Mouse (Mus musculus) liver, postnatal 0 days (tissue): ENCODE results near the gene Tmem123. TPM values are rescaled to one million over a fixed set of nuclear protein-coding genes. Genes with fewer than 3 reads are reported as not detected.

ENCODE experiments used
- ATAC-seq: fragments of 200-750 bp; cut with Nextera tagmentation; 2 replicates; pipeline ENCODE4 v1.8.0; 2017; ENCODE audit warnings: mild to moderate bottlenecking, moderate library complexity
- DNase-seq: peaks from one replicate; pipeline ENCODE4 v3.0.0-alpha.2; 2016
- H3K27ac ChIP-seq: fragments of 300-500 bp; sonication (generic); 2 replicates; pipeline ENCODE4 v1.5.1; 2014; ENCODE audit warnings: antibody characterized with exemption, moderate library complexity, mild to moderate bottlenecking, low read depth
- H3K27me3 ChIP-seq: fragments of 300-500 bp; sonication (generic); 2 replicates; pipeline ENCODE4 v1.6.1; 2014; ENCODE audit warnings: low read length, control low read depth, mixed read lengths; ENCODE audit not compliant: insufficient read depth
- H3K36me3 ChIP-seq: fragments of 300-500 bp; sonication (generic); replicated peaks from 2 replicates; pipeline ENCODE4 v1.6.1; 2014; ENCODE audit warnings: mild to moderate bottlenecking, control low read depth, low read length, moderate library complexity, mixed read lengths; ENCODE audit not compliant: insufficient read depth
- H3K4me1 ChIP-seq: fragments of 300-500 bp; sonication (generic); 2 replicates; pipeline ENCODE4 v1.6.1; 2014; ENCODE audit warnings: antibody characterized with exemption, mild to moderate bottlenecking, control low read depth; ENCODE audit not compliant: insufficient read depth
- H3K4me2 ChIP-seq: fragments of 300-500 bp; sonication (generic); 2 replicates; pipeline ENCODE4 v1.6.1; 2014; ENCODE audit warnings: low read depth, mild to moderate bottlenecking, low read length, moderate library complexity, mixed read lengths
- H3K4me3 ChIP-seq: fragments of 300-500 bp; sonication (generic); 2 replicates; pipeline ENCODE4 v1.5.1; 2014; ENCODE audit warnings: low read depth, low read length
- H3K9ac ChIP-seq: fragments of 300-500 bp; sonication (generic); replicated peaks from 2 replicates; pipeline ENCODE4 v1.6.1; 2014; ENCODE audit warnings: mild to moderate bottlenecking, moderate library complexity
- H3K9me3 ChIP-seq: fragments of 300-500 bp; sonication (generic); 2 replicates; pipeline ENCODE4 v1.6.1; 2016; ENCODE audit warnings: mild to moderate bottlenecking, control low read depth, low read length, mixed read lengths
- CTCF ChIP-seq: sonication (generic); IDR thresholded peaks from 2 replicates; pipeline ENCODE4 v1.5.1; 2016; ENCODE audit warnings: antibody characterized with exemption, low read depth
- EP300 ChIP-seq: IDR thresholded peaks from 2 replicates; pipeline ENCODE4 v1.6.1; 2016; ENCODE audit warnings: antibody characterized with exemption, low read depth, mild to moderate bottlenecking
- WGBS: fragments of 180-500 bp; shearing (Covaris S2); extraction: QIAGEN DNeasy Blood & Tissue Kit; methylation state at CpG from one replicate; pipeline ENCODE4 v1.1.7; 2014; ENCODE audit not compliant: insufficient replicate concordance; 5-methylcytosine and 5-hydroxymethylcytosine counted together
- polyA plus RNA-seq: library from polyadenylated mRNA; unstranded; fragments of >200 nt; fragmentation: Nextera tagmentation; extraction: Ambion mirVana; gene quantifications from 2 replicates; pipeline ENCODE4 v1.2.1, GENCODE M21; 2015

Gene Tmem123
- polyA plus RNA-seq, 1 experiment from 2014 or later, result 29.2 TPM

DNA sequence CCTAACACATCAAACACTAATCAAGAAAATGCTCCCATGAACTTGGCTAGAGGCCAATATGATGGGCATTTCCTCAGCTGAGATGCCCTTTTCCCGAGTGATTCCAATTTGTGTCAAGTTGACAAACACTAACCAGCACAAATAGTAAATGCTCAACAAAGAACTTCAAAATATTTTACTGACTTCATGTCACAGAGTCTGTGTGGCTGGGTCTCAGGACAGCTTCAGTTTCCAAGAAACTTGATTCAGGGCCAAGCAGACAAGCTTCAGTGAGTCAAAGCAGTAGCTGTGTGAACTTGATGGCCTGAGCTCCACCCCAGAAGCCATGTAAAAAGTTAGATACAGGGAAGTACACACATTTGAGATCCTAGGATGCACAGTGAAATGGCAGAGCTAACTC lies 19.7 kb upstream of the Tmem123 start:
- no peaks in the 10 kb centered on the region for H3K36me3 ChIP-seq
- TF ChIP-seq CTCF (no peak), EP300 (no peak)
- no peak overlapping the region for H3K9ac ChIP-seq
- no peaks in the 10 kb centered on the region for H3K4me1 ChIP-seq
- H3K9me3 ChIP-seq, result no peaks in the 10 kb centered on the region
- no peak overlapping the region for H3K27ac ChIP-seq
- H3K4me2 ChIP-seq, result no peak overlapping the region
- no peak overlapping the region for H3K4me3 ChIP-seq
- ATAC-seq (no peak), DNase-seq (no peak)
- H3K27me3 ChIP-seq, result no peaks in the 10 kb centered on the region
- WGBS, result 63% methylated on average over 1 of the region's 1 CpGs

DNA sequence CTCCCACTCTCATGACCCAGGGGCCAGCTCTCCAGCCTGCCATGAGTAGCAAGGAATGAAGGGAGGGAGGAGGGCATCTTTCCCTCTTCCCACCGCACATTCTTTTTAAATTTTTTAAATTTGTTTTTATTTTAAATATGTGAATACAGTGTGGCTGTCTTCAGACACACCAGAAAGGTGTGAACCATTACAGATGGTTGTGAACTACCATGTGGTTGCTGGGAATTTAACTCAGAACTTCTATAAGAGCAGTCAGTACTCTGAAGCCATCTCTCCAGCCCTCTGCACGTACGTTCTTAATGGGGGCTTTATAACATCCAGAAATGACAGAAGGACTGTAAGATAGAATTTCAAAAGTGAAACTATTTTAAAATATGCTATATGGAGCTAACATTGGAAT lies 15.0 kb upstream of the Tmem123 start:
- no peaks in the 10 kb centered on the region for H3K4me1 ChIP-seq
- DNase-seq (no peak), ATAC-seq (no peak)
- H3K27me3 ChIP-seq, result no peaks in the 10 kb centered on the region
- H3K27ac ChIP-seq, result no peak overlapping the region
- H3K9ac ChIP-seq, result no peak overlapping the region
- H3K4me2 ChIP-seq, result no peak overlapping the region
- WGBS, result 92% methylated on average over 3 of the region's 3 CpGs
- H3K36me3 ChIP-seq, result no peaks in the 10 kb centered on the region
- TF ChIP-seq EP300 (no peak), CTCF (no peak)
- no peaks in the 10 kb centered on the region for H3K9me3 ChIP-seq
- H3K4me3 ChIP-seq, result no peak overlapping the region

DNA sequence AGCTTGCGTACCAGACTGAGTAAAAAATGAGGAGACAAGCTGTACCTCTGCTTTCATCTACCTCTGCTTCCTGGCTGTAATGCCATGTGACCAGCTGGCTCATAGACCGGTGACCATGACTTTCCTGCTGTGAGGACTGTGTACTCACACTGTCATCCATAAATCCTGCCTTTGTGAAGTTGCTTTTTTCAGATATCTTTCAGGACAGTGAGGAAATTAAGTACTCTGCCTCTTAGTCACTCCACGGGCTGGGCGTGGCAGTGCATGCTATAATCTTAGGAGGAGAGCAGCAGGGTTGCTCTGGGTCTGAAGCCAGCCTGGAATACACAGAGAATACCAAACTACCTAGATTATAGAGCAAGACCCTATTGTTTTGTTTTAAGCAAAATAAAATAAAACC lies 14.3 kb upstream of the Tmem123 start:
- Histone ChIP-seq H3K4me3 (no peak overlapping the region), H3K27me3 (no peaks in the 10 kb centered on the region), H3K4me2 (no peak overlapping the region), H3K9me3 (no peaks in the 10 kb centered on the region), H3K27ac (no peak overlapping the region), H3K36me3 (no peaks in the 10 kb centered on the region), H3K4me1 (no peaks in the 10 kb centered on the region), H3K9ac (no peak overlapping the region)
- no peak for ATAC-seq
- TF ChIP-seq CTCF (no peak), EP300 (no peak)
- 60% methylated on average over 4 of the region's 4 CpGs for WGBS
- DNase-seq, result no peak

DNA sequence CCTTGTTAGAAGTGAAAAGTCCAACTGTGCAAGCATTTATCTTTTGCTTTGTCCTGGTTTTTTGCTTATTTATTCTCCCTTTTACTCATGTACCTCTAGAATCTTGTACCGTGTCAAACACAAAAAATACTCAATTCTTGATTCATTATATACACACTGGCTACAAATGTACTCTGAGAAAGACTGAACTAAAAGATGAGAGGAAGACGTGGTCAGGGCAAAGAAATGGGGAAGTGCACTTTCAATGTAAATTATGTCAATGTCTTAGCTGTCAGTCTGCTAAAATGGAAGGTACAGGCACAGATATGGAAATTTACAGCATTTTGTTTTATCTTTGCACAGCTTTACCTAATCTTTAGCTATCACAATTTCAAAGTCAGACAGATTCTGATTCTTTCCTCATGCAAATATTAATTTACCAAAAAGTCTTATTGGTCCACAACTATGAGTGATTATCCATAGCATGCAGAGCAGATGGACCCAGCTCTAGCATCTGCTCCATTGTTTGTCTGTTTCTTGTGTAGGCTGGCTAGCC lies 7.9 kb upstream of the Tmem123 start:
- DNase-seq (no peak), ATAC-seq (no peak)
- Histone ChIP-seq H3K27ac (no peak overlapping the region), H3K9ac (no peak overlapping the region), H3K36me3 (no peaks in the 10 kb centered on the region), H3K4me1 (no peaks in the 10 kb centered on the region), H3K4me3 (no peak overlapping the region), H3K9me3 (peaks cover 3% of the 10 kb centered on the region; the same call in 1 of the 2 replicates), H3K27me3 (no peaks in the 10 kb centered on the region), H3K4me2 (no peak overlapping the region)
- TF ChIP-seq CTCF, result no peak
- no peak for TF ChIP-seq EP300
- 31% methylated on average over 2 of the region's 2 CpGs for WGBS

DNA sequence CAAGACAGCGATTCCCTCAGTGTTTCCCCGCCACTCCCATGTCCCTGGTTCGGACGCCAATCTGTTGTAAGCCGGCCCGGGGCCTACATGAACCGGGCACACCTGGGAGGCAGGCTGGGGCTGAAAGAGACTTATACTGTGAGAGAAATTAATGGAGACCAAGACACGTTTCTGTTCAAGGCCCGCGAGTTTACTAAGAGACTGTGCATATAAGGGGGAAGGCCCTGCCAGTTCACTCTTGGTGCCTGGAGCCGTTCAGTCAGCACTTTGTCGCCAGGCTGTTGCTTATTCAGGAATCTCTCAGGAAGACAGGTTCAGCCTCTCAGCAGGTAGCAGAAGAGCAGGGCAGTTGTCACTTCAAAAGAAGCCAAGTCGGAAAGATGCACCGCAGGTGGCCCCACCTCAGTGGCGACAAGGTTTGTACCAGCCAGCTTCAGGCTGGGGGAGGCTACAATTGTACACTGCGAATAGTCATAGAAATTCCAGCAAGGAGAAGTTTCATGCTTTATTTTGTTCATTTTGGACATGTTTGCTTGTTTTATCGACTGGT lies 1.9 kb upstream of the Tmem123 start:
- no peak overlapping the region for H3K9ac ChIP-seq
- no peak for DNase-seq
- H3K27ac ChIP-seq, result no peak overlapping the region
- H3K4me1 ChIP-seq, result peaks cover 26% of the 10 kb centered on the region
- no peaks in the 10 kb centered on the region for H3K36me3 ChIP-seq
- 79% methylated on average over 17 of the region's 17 CpGs for WGBS
- H3K27me3 ChIP-seq, result no peaks in the 10 kb centered on the region
- no peak overlapping the region for H3K4me2 ChIP-seq
- TF ChIP-seq EP300, result no peak
- TF ChIP-seq CTCF, result no peak
- H3K9me3 ChIP-seq, result peaks cover 3% of the 10 kb centered on the region; the same call in 1 of the 2 replicates
- no peak for ATAC-seq
- H3K4me3 ChIP-seq, result no peak overlapping the region

DNA sequence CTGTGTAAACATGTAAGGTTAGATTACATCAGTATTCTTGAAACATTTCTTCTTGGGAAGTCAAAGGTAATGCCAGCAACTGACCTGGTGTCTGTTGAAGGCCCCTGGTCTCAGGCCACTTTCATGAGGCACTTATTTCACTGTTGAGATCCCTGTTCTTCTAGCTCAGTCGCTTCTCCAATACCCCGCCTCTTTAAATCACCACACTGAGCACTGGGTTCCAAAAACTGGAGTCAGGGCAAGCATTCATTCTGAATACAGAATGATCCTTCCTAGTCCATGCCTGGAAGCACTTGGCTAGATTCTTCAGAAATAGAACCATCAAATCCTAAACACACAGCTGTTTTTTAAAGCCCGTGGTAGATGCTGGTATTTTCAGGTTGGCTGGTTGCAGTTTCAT lies 1.1 kb upstream of the Tmem123 start:
- peak overlapping the region; percentile 87; the same call in 1 of the 2 replicates for H3K4me2 ChIP-seq
- H3K27ac ChIP-seq, result peak overlapping the region; percentile 82
- WGBS, result 84% methylated on average over 3 of the region's 3 CpGs
- H3K4me1 ChIP-seq, result peaks cover 27% of the 10 kb centered on the region
- no peaks in the 10 kb centered on the region for H3K27me3 ChIP-seq
- H3K36me3 ChIP-seq, result no peaks in the 10 kb centered on the region
- TF ChIP-seq CTCF (no peak), EP300 (no peak)
- no peak overlapping the region for H3K4me3 ChIP-seq
- no peak overlapping the region for H3K9ac ChIP-seq
- ATAC-seq (no peak), DNase-seq (no peak)
- peaks cover 3% of the 10 kb centered on the region; the same call in 1 of the 2 replicates for H3K9me3 ChIP-seq
